Mouse (Mus musculus) mature B cell (primary cell): ENCODE measurements around the gene Klk11.

ENCODE experiments used
- in situ Hi-C: fragments of 300-500 bp; cut with MboI; formaldehyde crosslinking; loops from 2 replicates; pipeline ENCODE4 v1.14.3; 2019

The Klk11 gene

GRCm38 (mm10) chr7:43796355-43796754 lies 22.0 kb downstream of the Klk11 start:
- in situ Hi-C loops, result loop anchor here (10.0 kb wide), 1 partner anchor 58 kb away; no protein-coding TSS in a partner anchor

GRCm38 (mm10) chr7:43797333-43797769 lies 22.9 kb downstream of the Klk11 start, which contains the start of gene Klk8:
Gene Klk8 (plus strand): TSS chr7:43797577.
- in situ Hi-C loops, result loop anchor here (10.0 kb wide), 1 partner anchor 57 kb away; no protein-coding TSS in a partner anchor

- in situ Hi-C loops, result loop anchor here (10.0 kb wide), 1 partner anchor 57 kb away; no protein-coding TSS in a partner anchor
Observed at GRCm38 (mm10) chr7:43797844-43798462, 23.5 kb downstream of the Klk11 start.

- in situ Hi-C loops, result loop anchor here (10.0 kb wide), 1 partner anchor 55 kb away; no protein-coding TSS in a partner anchor
Observed at GRCm38 (mm10) chr7:43799876-43800275, 25.5 kb downstream of the Klk11 start.

- in situ Hi-C loops, result no loop called here
Observed at GRCm38 (mm10) chr7:43810994-43811393, 36.6 kb downstream of the Klk11 start, which contains the start of gene Klk7. Gene Klk7 (plus strand): TSS chr7:43811294.

- in situ Hi-C loops, result no loop called here
Observed at GRCm38 (mm10) chr7:43815211-43815610, 40.8 kb downstream of the Klk11 start.

GRCm38 (mm10) chr7:43816746-43817145 lies 42.3 kb downstream of the Klk11 start:
- in situ Hi-C loops, result no loop called here

- in situ Hi-C loops, result no loop called here
Observed at GRCm38 (mm10) chr7:43821581-43821980, 47.2 kb downstream of the Klk11 start.

- in situ Hi-C loops, result no loop called here
Observed at GRCm38 (mm10) chr7:43824199-43824598, 49.8 kb downstream of the Klk11 start, which contains the start of gene Klk6. Gene Klk6 (plus strand): TSS chr7:43824499.

GRCm38 (mm10) chr7:43826056-43826455 lies 51.7 kb downstream of the Klk11 start:
- in situ Hi-C loops, result no loop called here

GRCm38 (mm10) chr7:43827706-43828105 lies 53.3 kb downstream of the Klk11 start:
- in situ Hi-C loops, result no loop called here
